Mouse (Mus musculus) CD8-positive naive resting alpha-beta T cell, adult 2 months (primary cell): ENCODE measurements around the gene Slc29a3.
"Not testable (repeated sequence)": the region's sequence is repeated elsewhere in the genome, so short reads cannot be mapped to it uniquely, and the experiment has no call there.

Source experiments
- DNase-seq, 2 experiments: peaks; one replicate each; pipeline ENCODE4 v3.0.0; 2022; ENCODE audit warnings: low read depth in 2 of 2, low spot score in 2 of 2

Slc29a3 gene

DNA sequence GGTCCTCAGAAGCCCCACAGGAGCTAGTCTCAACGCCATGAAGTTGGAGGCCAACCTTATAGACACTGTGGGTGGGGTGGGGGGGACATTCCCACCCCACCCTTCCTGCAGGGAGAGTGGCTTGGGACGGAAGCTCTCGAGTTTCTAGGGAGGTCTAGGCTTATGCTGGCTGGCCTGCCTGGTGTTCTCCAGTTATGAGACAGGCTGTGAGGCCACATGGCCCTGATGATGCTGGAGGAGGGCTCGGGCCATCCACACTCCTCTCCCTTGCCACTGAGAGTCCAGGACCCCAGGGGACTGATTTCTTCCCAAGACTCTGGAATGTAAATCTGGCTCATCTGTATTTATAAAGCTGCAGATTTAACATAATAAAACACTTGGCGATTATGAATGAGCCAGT is 25.3 kb downstream of the Slc29a3 start:
- no peak for DNase-seq

DNA sequence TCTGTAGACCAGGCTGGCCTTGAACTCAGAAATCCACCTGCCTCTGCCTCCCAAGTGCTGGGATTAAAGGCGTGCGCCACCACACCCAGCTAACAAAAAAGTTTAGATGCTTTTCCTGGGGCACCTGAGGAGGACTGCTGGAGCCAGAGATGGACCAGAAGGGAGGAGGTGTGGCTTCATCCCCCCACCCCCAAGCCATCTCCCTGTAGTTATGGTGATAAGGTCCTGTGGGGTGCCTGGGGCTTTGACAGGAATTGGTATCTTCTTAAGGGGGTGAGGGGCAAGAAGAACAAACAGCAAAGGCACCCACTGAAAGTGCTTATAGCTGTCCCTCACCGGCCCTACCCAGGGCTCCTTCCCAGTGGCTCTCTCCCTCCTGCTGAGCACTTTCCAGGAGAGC is 25.7 kb downstream of the Slc29a3 start:
- DNase-seq = no peak

- DNase-seq = no peak
Observed at GRCm38 (mm10) chr10:60724496-60724895, 28.1 kb downstream of the Slc29a3 start.

- no peak for DNase-seq
Observed at GRCm38 (mm10) chr10:60723345-60723744, 29.2 kb downstream of the Slc29a3 start.

GRCm38 (mm10) chr10:60721640-60722039 is 31.0 kb downstream of the Slc29a3 start:
- no peak for DNase-seq

- DNase-seq = no peak
Observed at GRCm38 (mm10) chr10:60720461-60720860, 32.1 kb downstream of the Slc29a3 start.

DNA sequence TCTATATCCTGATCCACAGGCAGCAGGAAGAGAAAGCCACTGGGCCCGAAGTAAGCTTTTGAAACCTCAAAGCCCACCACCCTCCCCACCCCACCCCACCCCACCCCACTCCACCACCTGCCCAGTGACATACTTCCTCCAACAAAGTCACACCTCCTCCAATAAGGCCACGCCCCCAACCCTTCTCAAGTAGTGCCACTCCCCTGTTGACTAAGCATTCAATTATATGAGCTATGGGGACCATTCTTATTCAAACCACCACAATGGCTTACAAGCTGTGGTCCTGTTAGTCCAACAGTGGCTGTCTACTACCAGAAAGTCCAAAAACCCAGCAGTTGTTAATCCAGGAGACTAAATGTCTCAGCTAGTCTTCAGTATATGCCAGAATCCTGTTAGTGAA is 34.1 kb downstream of the Slc29a3 start:
- no peak for DNase-seq

DNA sequence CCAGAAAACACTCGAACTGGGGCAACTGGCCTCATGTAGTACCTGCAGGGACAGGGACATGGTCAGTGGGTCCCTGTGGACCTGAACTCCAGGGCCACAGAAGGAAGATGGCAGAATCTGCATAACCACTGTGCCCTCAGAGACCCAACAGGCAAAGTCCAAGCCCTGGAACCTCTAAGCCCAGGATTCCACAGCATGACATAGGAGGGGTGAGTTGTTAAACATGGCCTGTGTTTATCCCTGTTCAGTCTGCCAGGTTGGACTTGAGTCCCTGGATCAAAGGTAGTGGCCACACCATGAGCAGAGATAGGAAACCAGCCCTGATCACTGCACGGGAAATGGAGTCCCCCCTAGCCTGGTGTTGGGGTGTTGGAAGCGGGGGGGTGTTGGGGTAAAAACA is 36.1 kb downstream of the Slc29a3 start:
- DNase-seq = no peak

DNA sequence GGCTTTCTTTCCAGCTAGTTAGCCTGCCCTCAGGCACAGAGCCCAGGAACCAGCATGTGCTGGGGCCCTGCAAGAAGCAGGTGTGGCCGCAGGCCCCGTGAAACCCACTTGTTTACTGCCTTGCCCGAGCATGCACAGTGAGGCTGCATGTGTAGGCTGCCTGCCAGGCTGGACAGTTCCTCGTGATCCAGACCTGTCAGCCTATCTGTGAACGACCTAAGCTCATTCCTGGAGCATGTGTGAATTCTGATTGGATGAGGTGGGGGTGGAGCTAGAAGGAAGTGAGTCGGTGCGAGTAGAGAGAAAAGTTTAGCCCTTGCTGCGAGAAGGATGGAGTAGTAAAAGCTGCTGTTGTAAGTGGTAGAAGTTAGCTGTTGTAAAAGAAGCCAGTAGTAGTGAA is 40.3 kb downstream of the Slc29a3 start:
- DNase-seq = not testable (repeated sequence)

DNA sequence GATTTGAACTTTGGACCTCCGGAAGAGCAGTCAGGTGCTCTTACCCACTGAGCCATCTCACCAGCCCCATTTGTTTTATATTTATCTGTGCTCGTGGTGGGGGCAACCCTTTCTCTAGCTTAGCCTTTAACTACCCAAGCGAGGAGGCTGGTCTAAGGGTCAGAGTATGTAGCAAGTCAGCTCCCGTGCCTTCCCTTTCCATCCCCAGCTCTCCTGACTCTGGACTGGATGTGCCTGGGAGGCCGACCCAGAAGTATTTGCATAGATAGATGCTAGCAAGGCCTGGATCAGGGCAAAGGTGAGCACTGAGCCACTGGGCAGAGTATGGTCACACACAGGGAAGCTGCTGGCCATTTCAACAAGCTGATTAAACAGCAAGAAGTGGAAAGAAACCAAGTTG is 43.8 kb downstream of the Slc29a3 start:
- DNase-seq = no peak

DNA sequence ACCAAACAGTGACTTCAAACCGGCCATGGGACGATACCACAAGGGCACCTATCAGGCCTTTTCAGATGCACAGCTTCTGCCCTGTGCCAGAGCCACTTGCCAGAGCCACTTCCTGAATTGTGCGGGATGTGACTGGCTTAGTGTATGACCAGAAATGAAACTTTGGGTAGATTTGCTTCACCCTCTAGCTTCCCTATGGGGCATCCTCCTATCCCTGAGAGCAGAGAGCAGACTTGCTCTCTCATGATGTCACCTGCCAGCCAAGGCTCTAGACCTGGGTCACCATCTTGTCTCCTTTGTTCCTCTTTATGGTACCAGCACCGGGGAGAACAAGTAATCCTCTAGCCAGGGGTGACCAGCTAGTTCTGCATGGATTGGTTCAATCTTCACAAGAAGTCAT is 46.3 kb downstream of the Slc29a3 start:
- no peak for DNase-seq

DNA sequence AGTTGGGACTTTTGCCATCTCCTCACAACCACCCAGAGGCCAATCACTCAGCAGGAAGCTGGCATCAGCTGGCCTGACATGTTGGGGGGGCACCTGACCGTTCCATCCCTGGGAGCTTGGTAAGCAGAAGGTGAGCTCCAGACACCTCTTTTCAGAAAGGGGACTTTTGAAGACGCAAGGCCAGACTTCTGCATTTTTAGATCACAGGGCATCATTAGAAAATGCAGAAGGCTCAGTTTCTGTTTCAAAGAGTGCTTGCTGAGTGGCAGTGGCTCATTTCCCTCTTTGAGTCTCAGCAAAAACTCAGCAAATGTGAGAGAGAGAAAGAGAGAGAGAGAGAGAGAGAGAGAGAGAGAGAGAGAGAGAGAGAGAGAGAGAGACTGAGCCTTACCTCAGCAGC is 47.5 kb downstream of the Slc29a3 start:
- no peak for DNase-seq

- no peak for DNase-seq
Observed at GRCm38 (mm10) chr10:60697775-60698174, 54.8 kb downstream of the Slc29a3 start.

- peak; percentile 62 to 70 for DNase-seq
Observed at GRCm38 (mm10) chr10:60696975-60697374, 55.6 kb downstream of the Slc29a3 start.

DNA sequence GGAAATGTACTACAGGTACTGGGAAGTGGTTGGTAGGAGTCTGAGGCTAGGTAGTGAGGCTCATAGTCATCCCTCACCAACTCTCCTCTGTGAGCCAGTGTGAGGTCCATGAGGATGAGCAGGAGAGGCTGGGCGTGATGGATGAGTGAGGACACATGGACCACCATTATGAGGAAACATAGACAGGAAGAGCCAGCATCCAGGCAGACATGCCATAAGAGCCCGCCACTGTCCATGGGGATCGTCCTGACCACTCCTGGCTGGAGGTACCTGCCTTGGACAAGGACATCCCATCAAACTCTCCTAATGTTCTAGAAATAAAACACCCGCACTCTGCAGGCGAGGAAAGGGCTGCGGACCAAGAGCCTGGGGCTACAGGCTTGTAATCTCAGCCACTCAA is 56.2 kb downstream of the Slc29a3 start, which contains the start of gene Cdh23:
Cdh23 (minus strand) TSS at position 101 of the 400 bp plus-strand sequence.
- no peak for DNase-seq

DNA sequence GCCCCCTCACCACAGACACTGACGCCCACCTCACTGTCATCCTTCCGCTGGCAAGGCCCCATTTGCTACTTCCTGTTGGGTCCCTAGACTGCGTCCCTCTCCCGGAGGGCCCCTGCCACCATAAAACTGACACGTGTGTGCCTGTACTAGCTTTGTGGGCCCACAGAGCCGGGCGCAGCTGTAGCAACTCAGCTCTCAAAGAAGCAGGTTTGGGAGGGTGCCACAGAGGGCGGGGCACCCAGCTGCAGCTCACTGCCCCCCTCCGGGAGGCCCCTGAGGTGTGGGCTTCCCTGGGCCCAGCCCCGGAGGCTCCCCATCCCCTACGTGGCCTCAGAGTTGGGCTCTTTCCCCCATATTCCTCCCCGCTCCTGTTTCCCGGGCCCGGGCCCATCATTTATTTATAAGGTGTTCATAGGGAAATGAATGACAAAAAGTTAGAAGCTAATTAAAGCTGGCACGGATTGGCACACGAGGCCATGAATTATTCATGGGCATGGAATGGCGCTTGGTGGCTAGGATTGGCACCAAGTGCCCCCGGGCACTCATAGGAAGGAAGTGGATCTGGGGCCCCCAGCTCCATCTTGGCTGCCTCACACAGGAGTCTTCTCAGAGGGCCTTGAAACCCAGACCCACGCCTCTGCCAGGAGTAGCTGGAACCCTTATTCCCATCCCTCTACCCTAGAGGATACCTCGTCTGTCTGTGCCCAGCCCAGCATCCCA is 60.8 kb downstream of the Slc29a3 start:
- DNase-seq = peak; percentile 26 to 43

GRCm38 (mm10) chr10:60690960-60691359 is 61.6 kb downstream of the Slc29a3 start:
- no peak for DNase-seq

- DNase-seq = no peak
Observed at GRCm38 (mm10) chr10:60689396-60689795, 63.2 kb downstream of the Slc29a3 start.

GRCm38 (mm10) chr10:60687011-60687776 is 65.4 kb downstream of the Slc29a3 start:
- no peak for DNase-seq

GRCm38 (mm10) chr10:60686641-60686975 is 66.0 kb downstream of the Slc29a3 start:
- DNase-seq = no peak

DNA sequence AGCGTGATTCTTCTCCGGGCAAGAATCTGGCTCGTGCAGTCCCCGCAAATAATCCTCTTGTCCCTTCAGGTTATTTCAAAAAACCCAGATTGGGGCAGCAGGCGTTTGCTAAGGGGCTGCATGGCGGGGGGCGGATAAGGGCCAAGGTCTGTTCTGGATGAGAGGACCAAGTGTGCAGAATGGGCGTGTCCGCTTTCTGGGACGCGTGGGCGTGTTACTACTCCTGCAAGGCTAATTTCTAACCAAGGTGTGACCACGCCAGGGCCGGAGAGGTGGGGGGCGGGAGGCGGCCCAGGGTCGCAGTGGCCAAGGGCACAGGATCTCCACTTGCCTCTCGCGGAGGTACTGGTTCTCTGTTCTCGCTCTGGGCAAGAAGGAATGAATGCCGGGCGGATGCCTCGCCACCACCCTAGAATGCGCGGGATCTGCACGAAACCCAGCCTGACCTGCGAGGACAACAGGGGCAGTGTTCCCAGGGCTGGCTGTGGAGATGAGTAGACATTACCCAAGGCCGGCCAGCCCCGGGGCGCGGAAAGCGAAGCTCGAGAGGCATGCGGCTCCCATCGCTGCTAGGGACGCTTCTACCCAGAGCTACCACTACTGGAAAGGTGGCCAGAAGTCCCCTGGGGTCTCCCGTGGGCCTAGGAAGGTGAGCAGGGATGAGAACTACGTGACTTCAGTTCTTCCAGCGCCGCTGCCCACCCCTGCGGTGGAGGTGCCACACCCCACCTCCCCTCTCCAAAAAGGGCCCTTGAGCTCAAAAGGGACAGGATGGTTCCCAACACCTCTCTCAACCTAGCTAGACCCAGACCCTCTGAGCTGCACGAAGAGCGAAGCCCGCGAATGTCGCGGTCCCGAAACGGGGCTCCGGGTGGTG is 66.6 kb downstream of the Slc29a3 start:
- DNase-seq = no peak

DNA sequence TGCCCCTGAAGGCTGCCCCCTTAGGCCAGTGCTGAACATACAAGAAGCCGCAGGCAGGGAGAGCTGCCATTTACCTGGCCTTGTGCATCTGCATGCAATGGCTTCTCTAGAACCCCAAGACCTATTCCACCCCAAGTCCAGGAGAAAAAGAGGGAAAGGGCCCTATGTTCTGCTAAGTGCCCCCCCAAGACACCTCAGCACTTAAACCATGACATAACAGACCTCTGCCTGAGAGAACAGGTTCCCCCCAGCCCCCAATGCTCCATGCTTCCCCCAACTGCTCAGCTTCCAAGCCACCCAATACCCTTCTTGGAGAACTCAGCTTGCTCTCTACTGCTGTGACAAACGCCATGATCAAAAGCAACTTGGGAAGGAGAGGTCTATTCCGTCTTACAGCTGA is 73.7 kb downstream of the Slc29a3 start:
- DNase-seq = no peak
